Mouse (Mus musculus): ENCODE measurements around the gene Dapk1.

Gene Dapk1

GRCm38 (mm10) chr13:60662493-60663177 lies 60.9 kb downstream of the Dapk1 start:
- no peak for DNase-seq (ENCODE audit: low spot score in 2 of 2)

GRCm38 (mm10) chr13:60664058-60664457 lies 62.3 kb downstream of the Dapk1 start:
- DNase-seq (ENCODE audit: low spot score in 2 of 2) = no peak

GRCm38 (mm10) chr13:60664816-60665215 lies 63.1 kb downstream of the Dapk1 start:
- no peak for DNase-seq (ENCODE audit: low spot score in 2 of 2)

GRCm38 (mm10) chr13:60665402-60665801 lies 63.7 kb downstream of the Dapk1 start:
- DNase-seq (ENCODE audit: low spot score in 2 of 2) = no peak

- DNase-seq (ENCODE audit: low spot score in 2 of 2) = no peak
Observed at GRCm38 (mm10) chr13:60668036-60668435, 66.3 kb downstream of the Dapk1 start.

- no peak for DNase-seq (ENCODE audit: low spot score in 2 of 2)
Observed at GRCm38 (mm10) chr13:60670605-60671004, 68.9 kb downstream of the Dapk1 start.

- no peak for DNase-seq (ENCODE audit: low spot score in 2 of 2)
Observed at GRCm38 (mm10) chr13:60671235-60671634, 69.5 kb downstream of the Dapk1 start.

- no peak for DNase-seq (ENCODE audit: low spot score in 2 of 2)
Observed at GRCm38 (mm10) chr13:60672287-60672686, 70.5 kb downstream of the Dapk1 start.

GRCm38 (mm10) chr13:60672882-60673675 lies 71.3 kb downstream of the Dapk1 start:
- peak; percentile 4 to 24 for DNase-seq (ENCODE audit: low spot score in 2 of 2)

GRCm38 (mm10) chr13:60674301-60674700 lies 72.6 kb downstream of the Dapk1 start:
- no peak for DNase-seq (ENCODE audit: low spot score in 2 of 2)

GRCm38 (mm10) chr13:60674911-60675310 lies 73.2 kb downstream of the Dapk1 start:
- no peak for DNase-seq (ENCODE audit: low spot score in 2 of 2)

GRCm38 (mm10) chr13:60675416-60675815 lies 73.7 kb downstream of the Dapk1 start:
- no peak for DNase-seq (ENCODE audit: low spot score in 2 of 2)

- no peak for DNase-seq (ENCODE audit: low spot score in 2 of 2)
Observed at GRCm38 (mm10) chr13:60678912-60679311, 77.2 kb downstream of the Dapk1 start.

GRCm38 (mm10) chr13:60682714-60683695 lies 81.3 kb downstream of the Dapk1 start:
- DNase-seq (ENCODE audit: low spot score in 2 of 2) = no peak

- DNase-seq (ENCODE audit: low spot score in 2 of 2) = no peak
Observed at GRCm38 (mm10) chr13:60684050-60684760, 82.5 kb downstream of the Dapk1 start.

- DNase-seq (ENCODE audit: low spot score in 2 of 2) = no peak
Observed at GRCm38 (mm10) chr13:60684806-60685205, 83.1 kb downstream of the Dapk1 start.

- no peak for DNase-seq (ENCODE audit: low spot score in 2 of 2)
Observed at GRCm38 (mm10) chr13:60685216-60685615, 83.5 kb downstream of the Dapk1 start.

- no peak for DNase-seq (ENCODE audit: low spot score in 2 of 2)
Observed at GRCm38 (mm10) chr13:60686024-60686663, 84.4 kb downstream of the Dapk1 start.

GRCm38 (mm10) chr13:60686967-60687366 lies 85.2 kb downstream of the Dapk1 start:
- no peak for DNase-seq (ENCODE audit: low spot score in 2 of 2)

- DNase-seq (ENCODE audit: low spot score in 2 of 2) = no peak
Observed at GRCm38 (mm10) chr13:60687462-60687861, 85.7 kb downstream of the Dapk1 start.

GRCm38 (mm10) chr13:60687891-60688290 lies 86.1 kb downstream of the Dapk1 start:
- DNase-seq (ENCODE audit: low spot score in 2 of 2) = no peak

All from natural killer cell, adult 2 months (primary cell).